Mouse (Mus musculus): ENCODE data around the gene Ankrd65. TPM values are rescaled to one million over a fixed set of nuclear protein-coding genes. Genes with fewer than 3 reads are reported as not detected.
A peak's percentile ranks its signal among the peaks of the same experiment; 100 is the strongest.

Ankrd65 gene
- polyA plus RNA-seq, 1 experiment: 2.8 TPM

GRCm38 (mm10) chr4:155793730-155794129 lies 3.5 kb downstream of the Ankrd65 start:
- no peak for TF ChIP-seq CTCF (conservative IDR thresholded peaks at IDR 0.05; ENCODE audit: insufficient read depth, insufficient read length, low read depth, low read length)
- TF ChIP-seq POLR2A (IDR thresholded peaks at IDR 0.05; ENCODE audit: low read depth, low read length): no peak
- H3K4me3 ChIP-seq (ENCODE audit: insufficient read depth, low read depth, low read length): no peak overlapping the region
- no peak overlapping the region for H3K27ac ChIP-seq (ENCODE audit: insufficient read depth, low read depth, low read length)
- 54% methylated on average over 2 of the region's 2 CpGs for WGBS
- no peaks in the 10 kb centered on the region for H3K36me3 ChIP-seq (ENCODE audit: control insufficient read depth, insufficient read depth, low read length)
- no peak for DNase-seq
- no peaks in the 10 kb centered on the region for H3K27me3 ChIP-seq (replicated peaks; ENCODE audit: control insufficient read depth, insufficient read depth, low read length)
- H3K4me1 ChIP-seq (ENCODE audit: control insufficient read depth, insufficient read depth, low read length): peaks cover 12% of the 10 kb centered on the region; the same call in 1 of the 2 replicates

DNA sequence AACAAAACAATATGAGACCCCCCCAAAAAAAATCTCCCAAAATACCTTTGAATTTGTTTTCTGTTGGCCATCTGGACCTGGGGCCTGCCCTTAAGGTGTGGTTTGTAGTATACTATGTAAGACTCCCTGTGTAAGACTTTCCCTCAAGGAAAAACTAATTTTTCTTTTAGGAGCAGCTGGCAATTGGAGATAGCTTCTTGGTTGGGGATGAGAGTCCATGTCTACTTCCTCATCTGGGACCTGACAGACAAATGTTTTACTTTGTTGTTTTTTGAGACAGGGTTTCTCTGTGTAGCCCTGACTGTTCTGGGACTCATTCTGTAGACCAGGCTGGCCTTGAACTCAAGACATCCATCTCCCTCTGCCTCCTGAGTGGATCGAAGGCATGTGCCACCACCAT lies 11.8 kb downstream of the Ankrd65 start:
- H3K27ac ChIP-seq (ENCODE audit: insufficient read depth, low read depth, low read length): no peak overlapping the region
- no peak for DNase-seq
- no peak overlapping the region for H3K4me3 ChIP-seq (ENCODE audit: insufficient read depth, low read depth, low read length)
- H3K4me1 ChIP-seq (ENCODE audit: control insufficient read depth, insufficient read depth, low read length): peaks cover 9% of the 10 kb centered on the region; the same call in 1 of the 2 replicates
- TF ChIP-seq CTCF (conservative IDR thresholded peaks at IDR 0.05; ENCODE audit: insufficient read depth, insufficient read length, low read depth, low read length): no peak
- TF ChIP-seq POLR2A (IDR thresholded peaks at IDR 0.05; ENCODE audit: low read depth, low read length): no peak
- H3K27me3 ChIP-seq (replicated peaks; ENCODE audit: control insufficient read depth, insufficient read depth, low read length): no peaks in the 10 kb centered on the region
- no peaks in the 10 kb centered on the region; the same call in 1 of the 2 replicates for H3K36me3 ChIP-seq (ENCODE audit: control insufficient read depth, insufficient read depth, low read length)
- 100% methylated on average over 1 of the region's 1 CpGs for WGBS

GRCm38 (mm10) chr4:155802741-155803339 lies 12.6 kb downstream of the Ankrd65 start, which contains the start of gene Mrpl20:
TSS of gene Mrpl20 (plus strand) at chr4:155802878.
- peak within 1 kb of the TSS; percentile 95 for H3K4me3 ChIP-seq (ENCODE audit: insufficient read depth, low read depth, low read length)
- TF ChIP-seq CTCF (conservative IDR thresholded peaks at IDR 0.05; ENCODE audit: insufficient read depth, insufficient read length, low read depth, low read length) (0 out of 2 replicates have a peak, but pooled peaks have one; percentile 27), POLR2A (IDR thresholded peaks at IDR 0.05; ENCODE audit: low read depth, low read length) (no peak)
- 14% methylated on average over 12 of the region's 12 CpGs for WGBS

GRCm38 (mm10) chr4:155803340-155804041 lies 13.3 kb downstream of the Ankrd65 start:
- WGBS: under 1% methylated on average over 58 of the region's 58 CpGs
- peak overlapping the region; percentile 95 for H3K4me3 ChIP-seq (ENCODE audit: insufficient read depth, low read depth, low read length)
- peak; percentile 97 for DNase-seq
- no peaks in the 10 kb centered on the region for H3K27me3 ChIP-seq (replicated peaks; ENCODE audit: control insufficient read depth, insufficient read depth, low read length)
- peak overlapping the region; percentile 60 for H3K27ac ChIP-seq (ENCODE audit: insufficient read depth, low read depth, low read length)
- TF ChIP-seq CTCF (conservative IDR thresholded peaks at IDR 0.05; ENCODE audit: insufficient read depth, insufficient read length, low read depth, low read length) (no peak), POLR2A (IDR thresholded peaks at IDR 0.05; ENCODE audit: low read depth, low read length) (peak; percentile 68)
- H3K36me3 ChIP-seq (ENCODE audit: control insufficient read depth, insufficient read depth, low read length): peaks cover under 1% of the 10 kb centered on the region; the same call in 1 of the 2 replicates
- peaks cover 9% of the 10 kb centered on the region; the same call in 1 of the 2 replicates for H3K4me1 ChIP-seq (ENCODE audit: control insufficient read depth, insufficient read depth, low read length)

More at GRCm38 (mm10) chr4:155802741-155803339, 12.6 kb downstream of the Ankrd65 start, which contains the start of gene Mrpl20:
- H3K27ac ChIP-seq (ENCODE audit: insufficient read depth, low read depth, low read length): peak within 1 kb of the TSS; percentile 60
- H3K27me3 ChIP-seq (replicated peaks; ENCODE audit: control insufficient read depth, insufficient read depth, low read length): no peaks in the 10 kb centered on the region
- peak; percentile 32 for DNase-seq
- H3K36me3 ChIP-seq (ENCODE audit: control insufficient read depth, insufficient read depth, low read length): no peaks in the 10 kb centered on the region; the same call in 1 of the 2 replicates
- peaks cover 9% of the 10 kb centered on the region; the same call in 1 of the 2 replicates for H3K4me1 ChIP-seq (ENCODE audit: control insufficient read depth, insufficient read depth, low read length)

DNA sequence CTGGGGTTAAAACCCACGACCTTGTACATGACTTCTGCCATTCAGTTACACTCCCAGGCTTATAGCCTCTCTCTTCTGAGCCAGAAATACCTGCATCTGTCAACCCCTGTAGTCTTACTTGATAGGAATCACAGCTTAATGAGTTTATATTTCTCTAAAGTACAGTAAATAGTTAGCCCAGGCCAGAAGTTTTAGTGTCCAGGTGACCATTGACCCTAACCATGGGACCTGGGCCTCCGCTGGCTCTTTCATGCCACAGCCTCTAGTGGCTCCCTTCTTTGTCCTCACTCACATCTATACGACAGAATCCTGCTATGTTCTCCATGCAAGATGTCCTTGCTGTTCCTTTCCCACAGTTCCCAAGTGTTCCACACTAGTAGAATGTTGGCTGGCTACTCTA lies 17.6 kb downstream of the Ankrd65 start:
- DNase-seq: peak; percentile 56
- no peak for TF ChIP-seq POLR2A (IDR thresholded peaks at IDR 0.05; ENCODE audit: low read depth, low read length)
- TF ChIP-seq CTCF (conservative IDR thresholded peaks at IDR 0.05; ENCODE audit: insufficient read depth, insufficient read length, low read depth, low read length): no peak
- H3K27me3 ChIP-seq (replicated peaks; ENCODE audit: control insufficient read depth, insufficient read depth, low read length): no peaks in the 10 kb centered on the region
- H3K36me3 ChIP-seq (ENCODE audit: control insufficient read depth, insufficient read depth, low read length): peaks cover 3% of the 10 kb centered on the region; the same call in 1 of the 2 replicates
- 64% methylated on average over 3 of the region's 3 CpGs for WGBS
- H3K27ac ChIP-seq (ENCODE audit: insufficient read depth, low read depth, low read length): no peak overlapping the region
- H3K4me1 ChIP-seq (ENCODE audit: control insufficient read depth, insufficient read depth, low read length): peaks cover 9% of the 10 kb centered on the region; the same call in 1 of the 2 replicates
- H3K4me3 ChIP-seq (ENCODE audit: insufficient read depth, low read depth, low read length): no peak overlapping the region

- TF ChIP-seq POLR2A (IDR thresholded peaks at IDR 0.05; ENCODE audit: low read depth, low read length): peak; percentile 42
- no peak for TF ChIP-seq CTCF (conservative IDR thresholded peaks at IDR 0.05; ENCODE audit: insufficient read depth, insufficient read length, low read depth, low read length)
- DNase-seq: peak; percentile 97
- Histone ChIP-seq H3K27me3 (replicated peaks; ENCODE audit: control insufficient read depth, insufficient read depth, low read length) (no peaks in the 10 kb centered on the region), H3K4me3 (ENCODE audit: insufficient read depth, low read depth, low read length) (peak within 1 kb of the TSS; percentile 88), H3K4me1 (ENCODE audit: control insufficient read depth, insufficient read depth, low read length) (peaks cover 11% of the 10 kb centered on the region), H3K27ac (ENCODE audit: insufficient read depth, low read depth, low read length) (peak within 1 kb of the TSS; percentile 96), H3K36me3 (ENCODE audit: control insufficient read depth, insufficient read depth, low read length) (peaks cover 12% of the 10 kb centered on the region)
- WGBS: under 1% methylated on average over 51 of the region's 60 CpGs
Observed at GRCm38 (mm10) chr4:155811929-155812664, 21.9 kb downstream of the Ankrd65 start, which contains the start of gene Ccnl2. TSS of gene Ccnl2 (plus strand) at chr4:155812489.

All from kidney, adult 2 months (tissue).